Mouse (Mus musculus) urinary bladder, postnatal 25 days (tissue): ENCODE measurements around the gene Isy1.
"Not testable (repeated sequence)": the region's sequence is repeated elsewhere in the genome, so short reads cannot be mapped to it uniquely, and the experiment has no call there.

Experiments used
- DNase-seq: peaks from one replicate; pipeline ENCODE4 v3.0.0; 2022; ENCODE audit warnings: low spot score

Gene Isy1

GRCm38 (mm10) chr6:87778294-87779173 is 60.1 kb downstream of the Isy1 start:
- DNase-seq = no peak

- DNase-seq = no peak
Measured at GRCm38 (mm10) chr6:87777842-87778241, 60.8 kb downstream of the Isy1 start, which contains the start of gene Gp9. Gp9 (plus strand) TSS chr6:87778072.

- DNase-seq = no peak
Measured at GRCm38 (mm10) chr6:87776663-87777062, 61.9 kb downstream of the Isy1 start.

GRCm38 (mm10) chr6:87775588-87776245 is 62.9 kb downstream of the Isy1 start:
- no peak for DNase-seq

- DNase-seq = no peak
Measured at GRCm38 (mm10) chr6:87774909-87775308, 63.7 kb downstream of the Isy1 start.

- no peak for DNase-seq
Measured at GRCm38 (mm10) chr6:87774466-87774865, 64.1 kb downstream of the Isy1 start.

- no peak for DNase-seq
Measured at GRCm38 (mm10) chr6:87770626-87771025, 68.0 kb downstream of the Isy1 start.

- not testable (repeated sequence) for DNase-seq
Measured at GRCm38 (mm10) chr6:87764296-87764695, 74.3 kb downstream of the Isy1 start.
